Mouse (Mus musculus) kidney, postnatal 0 days (tissue): ENCODE data around the gene Hspa1l. TPM values are rescaled to one million over a fixed set of nuclear protein-coding genes. Genes with fewer than 3 reads are reported as not detected.

Experiments used
- ATAC-seq: fragments of 200-750 bp; cut with Nextera tagmentation; replicated peaks from 2 replicates; pipeline ENCODE4 v1.8.0; 2017; ENCODE audit warnings: low read depth, moderate number of reproducible peaks, moderate TSS enrichment, moderate library complexity; ENCODE audit not compliant: low FRiP score
- DNase-seq: peaks from one replicate; pipeline ENCODE4 v3.0.0-alpha.2; 2016; ENCODE audit warnings: low spot score
- H3K27ac ChIP-seq: fragments of 300-500 bp; sonication (generic); 2 replicates; pipeline ENCODE4 v1.5.1; 2014; ENCODE audit warnings: mild to moderate bottlenecking
- H3K27me3 ChIP-seq: fragments of 300-500 bp; sonication (generic); 2 replicates; pipeline ENCODE4 v1.6.1; 2014; ENCODE audit warnings: low read length, mixed read lengths; ENCODE audit not compliant: insufficient read depth
- H3K36me3 ChIP-seq: fragments of 300-500 bp; sonication (generic); 2 replicates; pipeline ENCODE4 v1.6.1; 2014; ENCODE audit warnings: low read length, mixed read lengths; ENCODE audit not compliant: insufficient read depth
- H3K4me1 ChIP-seq: fragments of 300-500 bp; sonication (generic); replicated peaks from 2 replicates; pipeline ENCODE4 v1.6.1; 2014; ENCODE audit warnings: antibody characterized with exemption, low read length, mixed read lengths; ENCODE audit not compliant: insufficient read depth
- H3K4me2 ChIP-seq: fragments of 300-500 bp; sonication (generic); 2 replicates; pipeline ENCODE4 v1.6.1; 2014; ENCODE audit warnings: mild to moderate bottlenecking, low read length, moderate library complexity, mixed read lengths
- H3K4me3 ChIP-seq: fragments of 300-500 bp; sonication (generic); replicated peaks from 2 replicates; pipeline ENCODE4 v1.5.1; 2014; ENCODE audit warnings: low read depth, low read length
- H3K9ac ChIP-seq: fragments of 300-500 bp; sonication (generic); 2 replicates; pipeline ENCODE4 v1.6.1; 2014; ENCODE audit warnings: low read depth, low read length
- H3K9me3 ChIP-seq: fragments of 300-500 bp; sonication (generic); replicated peaks from 2 replicates; pipeline ENCODE4 v1.6.1; 2016; ENCODE audit warnings: low read length, inconsistent platforms, mixed read lengths
- CTCF ChIP-seq: IDR thresholded peaks from 2 replicates; pipeline ENCODE4 v1.5.1; 2016; ENCODE audit warnings: antibody characterized with exemption, low read depth, mild to moderate bottlenecking, moderate library complexity
- WGBS: fragments of 180-500 bp; shearing (Covaris S2); extraction: QIAGEN DNeasy Blood & Tissue Kit; methylation state at CpG from one replicate; pipeline ENCODE4 v1.1.7; 2014; 5-methylcytosine and 5-hydroxymethylcytosine counted together
- polyA plus RNA-seq: library from polyadenylated mRNA; unstranded; fragments of >200 nt; fragmentation: Nextera tagmentation; extraction: Ambion mirVana; gene quantifications from 2 replicates; pipeline ENCODE4 v1.2.1, GENCODE M21; 2015

Gene Hspa1l
- polyA plus RNA-seq, 1 experiment from 2014 or later = 0.72 TPM

DNA sequence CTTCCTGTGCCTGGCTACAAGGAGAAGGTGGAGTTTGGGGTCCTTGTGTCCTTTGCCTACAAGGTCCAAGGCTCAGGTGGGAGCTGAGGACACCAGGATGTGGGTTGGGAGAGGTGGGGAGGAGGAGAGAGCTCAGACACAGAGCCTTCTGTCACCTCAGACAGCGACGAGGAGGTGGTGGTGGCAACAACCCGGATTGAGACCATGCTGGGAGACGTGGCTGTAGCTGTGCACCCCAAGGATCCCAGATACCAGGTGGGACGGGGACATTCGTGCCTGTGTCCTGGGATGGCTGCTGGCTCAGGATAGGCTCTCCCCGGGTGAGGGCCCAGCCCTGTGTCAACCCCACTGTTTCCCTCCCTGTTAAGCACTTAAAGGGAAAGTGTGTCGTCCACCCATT, 38.9 kb downstream of the Hspa1l start:
- no peak for TF ChIP-seq CTCF
- ATAC-seq (no peak), DNase-seq (no peak)
- Histone ChIP-seq H3K9me3 (no peaks in the 10 kb centered on the region), H3K4me3 (no peak overlapping the region), H3K27me3 (no peaks in the 10 kb centered on the region), H3K27ac (no peak overlapping the region), H3K36me3 (peaks cover 77% of the 10 kb centered on the region), H3K9ac (no peak overlapping the region), H3K4me2 (no peak overlapping the region), H3K4me1 (no peaks in the 10 kb centered on the region)
- 95% methylated on average over 8 of the region's 8 CpGs for WGBS

DNA sequence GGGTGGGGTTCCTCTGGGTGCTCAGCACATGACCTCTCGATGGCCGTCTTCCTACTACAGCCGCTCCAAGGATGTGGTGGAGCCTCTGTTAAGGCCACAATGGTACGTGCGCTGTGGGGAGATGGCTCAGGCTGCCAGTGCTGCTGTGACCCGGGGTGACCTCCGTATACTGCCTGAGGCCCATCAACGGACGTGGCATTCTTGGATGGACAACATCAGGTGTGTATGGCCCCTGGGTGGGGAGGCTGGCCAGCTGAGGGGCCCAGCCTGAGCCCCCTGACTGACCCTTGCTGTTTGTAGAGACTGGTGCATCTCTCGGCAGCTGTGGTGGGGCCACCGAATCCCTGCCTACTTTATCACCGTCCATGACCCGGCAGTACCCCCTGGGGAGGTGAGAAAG, 39.9 kb downstream of the Hspa1l start:
- peaks cover 72% of the 10 kb centered on the region for H3K36me3 ChIP-seq
- 0 out of 2 replicates have a peak overlapping the region, but pooled peaks have one; percentile 18 for H3K9ac ChIP-seq
- H3K27me3 ChIP-seq = no peaks in the 10 kb centered on the region
- H3K4me3 ChIP-seq = no peak overlapping the region
- H3K4me2 ChIP-seq = no peak overlapping the region
- H3K9me3 ChIP-seq = no peaks in the 10 kb centered on the region
- TF ChIP-seq CTCF = no peak
- DNase-seq (no peak), ATAC-seq (no peak)
- no peaks in the 10 kb centered on the region for H3K4me1 ChIP-seq
- no peak overlapping the region for H3K27ac ChIP-seq
- WGBS = 83% methylated on average over 13 of the region's 13 CpGs

DNA sequence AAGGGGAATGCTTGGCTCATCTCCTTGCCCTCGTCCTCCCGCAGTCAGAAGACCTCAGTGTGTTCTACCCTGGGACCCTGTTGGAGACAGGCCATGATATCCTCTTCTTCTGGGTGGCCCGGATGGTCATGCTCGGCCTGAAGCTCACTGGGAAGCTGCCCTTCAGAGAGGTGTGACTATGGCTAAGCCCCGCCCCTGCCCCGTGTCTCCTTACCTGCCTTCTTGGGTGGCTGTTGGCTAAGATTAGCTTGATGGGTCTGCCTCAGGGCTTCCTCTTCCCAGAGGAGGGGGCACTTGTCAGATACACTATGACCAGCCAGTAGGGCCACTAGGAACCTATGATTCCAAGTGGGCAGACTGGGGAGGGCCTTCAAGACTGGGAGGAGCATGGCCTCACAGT, 40.7 kb downstream of the Hspa1l start:
- WGBS = 76% methylated on average over 6 of the region's 6 CpGs

DNA sequence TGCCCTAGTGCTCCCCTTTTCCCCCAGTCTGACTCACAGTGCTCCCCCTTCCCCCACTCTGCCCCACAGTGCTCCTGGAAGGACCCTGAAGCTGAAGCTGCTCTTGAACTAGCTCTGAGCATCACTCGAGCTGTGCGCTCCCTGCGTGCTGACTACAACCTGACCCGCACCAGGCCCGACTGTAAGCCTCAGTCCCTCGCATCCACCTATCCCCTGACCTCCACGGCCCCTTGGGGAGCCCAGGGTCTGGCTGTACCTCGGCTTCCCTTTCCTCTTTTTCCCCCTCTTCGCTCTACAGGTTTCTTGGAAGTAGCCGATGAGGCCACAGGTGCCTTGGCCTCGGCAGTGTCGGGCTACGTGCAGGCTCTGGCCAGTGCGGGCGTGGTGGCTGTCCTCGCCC, 42.8 kb downstream of the Hspa1l start:
- Histone ChIP-seq H3K4me1 (no peaks in the 10 kb centered on the region), H3K36me3 (peaks cover 61% of the 10 kb centered on the region), H3K4me3 (no peak overlapping the region), H3K9me3 (no peaks in the 10 kb centered on the region), H3K27me3 (no peaks in the 10 kb centered on the region), H3K27ac (no peak overlapping the region), H3K4me2 (no peak overlapping the region), H3K9ac (no peak overlapping the region)
- DNase-seq (no peak), ATAC-seq (no peak)
- 89% methylated on average over 16 of the region's 16 CpGs for WGBS
- no peak for TF ChIP-seq CTCF

More for the DNA sequence above, 40.7 kb downstream of the Hspa1l start:
- Histone ChIP-seq H3K4me3 (no peak overlapping the region), H3K9ac (no peak overlapping the region), H3K4me2 (no peak overlapping the region), H3K27me3 (no peaks in the 10 kb centered on the region), H3K4me1 (no peaks in the 10 kb centered on the region), H3K36me3 (peaks cover 65% of the 10 kb centered on the region), H3K27ac (no peak overlapping the region), H3K9me3 (no peaks in the 10 kb centered on the region)
- no peak for TF ChIP-seq CTCF
- no peak for DNase-seq
- no peak for ATAC-seq

DNA sequence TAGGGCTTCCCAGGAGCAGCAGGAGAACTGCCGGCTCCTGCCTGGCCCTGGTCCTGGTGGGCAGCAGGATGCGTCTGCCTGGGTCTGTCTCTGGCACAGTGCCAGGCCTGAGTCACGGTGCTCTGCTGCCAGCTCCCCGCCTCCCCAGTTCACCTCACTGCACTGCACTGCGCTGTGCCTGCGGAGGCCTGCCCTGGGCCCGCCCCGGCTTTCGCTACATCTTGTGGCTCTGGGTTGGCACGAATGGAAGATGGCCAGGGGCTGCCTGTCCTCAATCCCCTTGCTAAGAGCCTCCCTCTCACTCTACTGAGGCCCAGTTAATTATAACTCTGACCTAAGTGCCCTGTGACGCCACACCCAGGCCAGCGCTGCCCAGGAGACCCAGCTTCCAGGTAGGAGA, 43.9 kb downstream of the Hspa1l start, which contains the start of gene Vwa7:
Gene Vwa7 (plus strand): TSS at position 204 of the 400 bp plus-strand sequence.
- Histone ChIP-seq H3K27me3 (no peaks in the 10 kb centered on the region), H3K36me3 (peaks cover 50% of the 10 kb centered on the region), H3K9me3 (no peaks in the 10 kb centered on the region), H3K4me1 (no peaks in the 10 kb centered on the region), H3K27ac (0 out of 2 replicates have a peak within 1 kb of the TSS, but pooled peaks have one; percentile 8), H3K9ac (no peak within 1 kb of the TSS), H3K4me2 (no peak within 1 kb of the TSS), H3K4me3 (no peak within 1 kb of the TSS)
- no peak for TF ChIP-seq CTCF
- 55% methylated on average over 12 of the region's 12 CpGs for WGBS
- DNase-seq (no peak), ATAC-seq (peak; percentile 30)

GRCm38 (mm10) chr17:35016791-35017705, 44.5 kb downstream of the Hspa1l start:
- ATAC-seq = no peak
- no peak for DNase-seq
- TF ChIP-seq CTCF = no peak
- Histone ChIP-seq H3K27ac (0 out of 2 replicates have a peak overlapping the region, but pooled peaks have one; percentile 8), H3K36me3 (peaks cover 43% of the 10 kb centered on the region), H3K9ac (no peak overlapping the region), H3K4me2 (no peak overlapping the region), H3K9me3 (no peaks in the 10 kb centered on the region), H3K4me1 (no peaks in the 10 kb centered on the region), H3K4me3 (no peak overlapping the region), H3K27me3 (no peaks in the 10 kb centered on the region)
- whole genome bisulfite sequencing = 75% methylated on average over 10 of the region's 10 CpGs
